Mouse (Mus musculus) limb, embryonic 14.5 days (tissue): ENCODE measurements around the gene Cmah. TPM values are rescaled to one million over a fixed set of nuclear protein-coding genes. Genes with fewer than 3 reads are reported as not detected.

ENCODE experiments used
- ATAC-seq: fragments of 200-750 bp; cut with Nextera tagmentation; 2 replicates; pipeline ENCODE4 v1.8.0; 2017; ENCODE audit warnings: low read depth, moderate number of reproducible peaks, moderate TSS enrichment; ENCODE audit not compliant: low FRiP score
- DNase-seq: peaks from one replicate; pipeline ENCODE4 v3.0.0-alpha.2; 2015; ENCODE audit warnings: low spot score
- H3K27ac ChIP-seq: fragments of 300-500 bp; sonication (generic); replicated peaks from 2 replicates; pipeline ENCODE4 v1.5.1; 2014; ENCODE audit warnings: low read depth, mild to moderate bottlenecking, low read length, moderate library complexity, mixed read lengths
- H3K27me3 ChIP-seq: fragments of 300-500 bp; sonication (generic); 2 replicates; pipeline ENCODE4 v1.6.1; 2014; ENCODE audit warnings: low read length, mixed read lengths; ENCODE audit not compliant: control insufficient read depth, insufficient read depth
- H3K36me3 ChIP-seq: fragments of 300-500 bp; sonication (generic); 2 replicates; pipeline ENCODE4 v1.6.1; 2014; ENCODE audit warnings: mild to moderate bottlenecking, low read length, moderate library complexity, mixed read lengths; ENCODE audit not compliant: control insufficient read depth, insufficient read depth
- H3K4me1 ChIP-seq: fragments of 300-500 bp; sonication (generic); 2 replicates; pipeline ENCODE4 v1.6.1; 2014; ENCODE audit warnings: antibody characterized with exemption, low read length, mixed read lengths; ENCODE audit not compliant: control insufficient read depth, insufficient read depth
- H3K4me2 ChIP-seq: fragments of 300-500 bp; sonication (generic); replicated peaks from 2 replicates; pipeline ENCODE4 v1.6.1; 2014; ENCODE audit warnings: low read depth, mild to moderate bottlenecking, low read length, moderate library complexity; ENCODE audit not compliant: severe bottlenecking
- H3K4me3 ChIP-seq: fragments of 300-500 bp; sonication (generic); replicated peaks from 2 replicates; pipeline ENCODE4 v1.5.1; 2014; ENCODE audit warnings: low read length
- H3K9ac ChIP-seq: fragments of 300-500 bp; sonication (generic); 2 replicates; pipeline ENCODE4 v1.6.1; 2014; ENCODE audit warnings: mild to moderate bottlenecking, low read depth, low read length, moderate library complexity; ENCODE audit not compliant: severe bottlenecking
- H3K9me3 ChIP-seq: fragments of 300-500 bp; sonication (generic); 2 replicates; pipeline ENCODE4 v1.6.1; 2016; ENCODE audit warnings: low read length; ENCODE audit not compliant: control insufficient read depth
- POLR2A ChIP-seq: fragments of 200-500 bp; IDR thresholded peaks from 2 replicates; pipeline ENCODE4 v1.8.0; 2012; ENCODE audit warnings: inconsistent platforms, mild to moderate bottlenecking, moderate library complexity, borderline replicate concordance; ENCODE audit not compliant: insufficient read depth, insufficient read length; ENCODE audit errors: extremely low read depth
- WGBS: fragments of 180-500 bp; shearing (Covaris S2); extraction: QIAGEN DNeasy Blood & Tissue Kit; methylation state at CpG from one replicate; pipeline ENCODE4 v1.1.7; 2014; 5-methylcytosine and 5-hydroxymethylcytosine counted together
- polyA plus RNA-seq, 2 experiments: library from polyadenylated mRNA; depleted of rRNA in 1 of 2; stranded (reverse) in 1 of 2; unstranded in 1 of 2; fragments of >200 nt; fragmentation: Nextera tagmentation in 1 of 2; extraction: Ambion mirVana in 1 of 2; gene quantifications; 2 replicates each; pipeline versions ENCODE4 v1.2.1 to v1.2.3; 2012 to 2014

Gene Cmah
- 0.27 and 0.30 TPM in 2 replicates for polyA plus RNA-seq (2012; rRNA removed)
- 0.19 and 0.48 TPM in 2 replicates for polyA plus RNA-seq (2014; fragmentation: Nextera tagmentation; extraction: Ambion mirVana)

GRCm38 (mm10) chr13:24327201-24327600, at the start of gene Cmah:
TSS of gene Cmah (plus strand) at chr13:24327404.
- H3K4me2 ChIP-seq: no peak within 1 kb of the TSS
- DNase-seq (no peak), ATAC-seq (no peak)
- H3K27ac ChIP-seq: no peak within 1 kb of the TSS
- 78% methylated on average over 5 of the region's 5 CpGs for WGBS
- H3K9me3 ChIP-seq: no peaks in the 10 kb centered on the region
- H3K4me3 ChIP-seq: no peak within 1 kb of the TSS
- no peak within 1 kb of the TSS for H3K9ac ChIP-seq
- H3K36me3 ChIP-seq: no peaks in the 10 kb centered on the region
- H3K4me1 ChIP-seq: 0 out of 2 replicates have a peak, but pooled peaks cover 2% of the 10 kb centered on the region
- H3K27me3 ChIP-seq: no peaks in the 10 kb centered on the region
- no peak for TF ChIP-seq POLR2A

DNA sequence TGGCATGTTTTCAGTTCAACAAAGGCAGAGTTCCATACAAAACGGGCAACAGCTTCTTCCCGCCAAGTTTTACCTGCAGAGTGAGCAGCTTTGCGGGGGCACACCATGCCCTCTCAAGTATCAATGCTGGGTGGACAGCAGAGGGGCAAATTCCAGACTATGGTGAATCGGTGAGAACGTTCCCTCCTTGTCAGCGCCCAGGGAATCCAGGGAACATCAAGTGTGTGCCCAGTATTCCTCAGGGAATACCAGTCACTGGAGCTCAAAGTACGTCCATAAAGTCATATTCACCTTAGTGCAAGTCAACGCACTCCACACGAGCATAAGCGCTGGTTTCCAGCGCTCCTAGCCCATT, 47.8 kb upstream of the Cmah start:
- peaks cover 3% of the 10 kb centered on the region; the same call in 1 of the 2 replicates for H3K36me3 ChIP-seq
- peak overlapping the region; percentile 76 for H3K4me3 ChIP-seq
- peaks cover 16% of the 10 kb centered on the region for H3K4me1 ChIP-seq
- ATAC-seq (no peak), DNase-seq (no peak)
- peak overlapping the region; percentile 79 for H3K9ac ChIP-seq
- H3K27ac ChIP-seq: no peak overlapping the region
- TF ChIP-seq POLR2A: no peak
- 46% methylated on average over 11 of the region's 11 CpGs for WGBS
- peak overlapping the region; percentile 87 for H3K4me2 ChIP-seq
- no peaks in the 10 kb centered on the region for H3K27me3 ChIP-seq
- no peaks in the 10 kb centered on the region for H3K9me3 ChIP-seq

DNA sequence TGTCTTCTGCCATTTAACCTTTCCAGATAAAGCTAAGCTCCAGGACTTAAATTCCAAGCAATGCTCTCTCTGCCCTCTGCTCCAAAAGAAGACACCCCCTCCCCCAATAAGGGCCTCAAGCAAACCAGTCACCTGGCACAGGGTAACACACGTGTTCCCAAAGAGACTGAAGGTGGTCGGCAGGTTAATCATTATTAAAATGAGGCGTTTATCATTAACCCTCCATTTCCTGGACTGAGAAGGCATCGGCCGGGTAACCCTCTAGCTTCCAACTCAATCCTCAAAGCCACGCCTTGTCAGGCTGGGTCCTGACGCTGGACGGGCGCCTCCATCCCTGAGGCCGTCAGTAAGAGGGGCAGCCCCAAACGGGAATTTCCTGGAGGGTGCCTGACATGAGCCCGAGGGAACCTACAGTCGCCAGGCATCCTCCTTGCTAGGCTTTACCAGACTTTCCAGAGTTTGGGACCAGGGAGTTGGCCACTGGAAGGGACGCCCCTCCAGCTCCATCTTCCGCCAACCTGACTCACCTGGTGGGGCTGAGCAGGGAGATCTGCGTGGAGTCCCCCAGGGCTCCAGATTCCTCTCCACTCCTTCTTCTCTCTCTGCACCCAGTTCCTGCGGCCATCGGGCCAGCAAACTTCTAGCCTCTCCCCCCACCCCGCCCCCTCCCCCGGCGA, 47.3 kb upstream of the Cmah start:
- TF ChIP-seq POLR2A: no peak
- Histone ChIP-seq H3K4me2 (peak overlapping the region; percentile 87), H3K9me3 (no peaks in the 10 kb centered on the region), H3K4me1 (peaks cover 16% of the 10 kb centered on the region), H3K36me3 (peaks cover 3% of the 10 kb centered on the region; the same call in 1 of the 2 replicates), H3K27me3 (no peaks in the 10 kb centered on the region), H3K9ac (peak overlapping the region; percentile 79), H3K27ac (peak overlapping the region; percentile 91; the same call in 1 of the 2 replicates), H3K4me3 (peak overlapping the region; percentile 76)
- ATAC-seq (no peak), DNase-seq (no peak)
- WGBS: 1% methylated on average over 18 of the region's 21 CpGs

DNA sequence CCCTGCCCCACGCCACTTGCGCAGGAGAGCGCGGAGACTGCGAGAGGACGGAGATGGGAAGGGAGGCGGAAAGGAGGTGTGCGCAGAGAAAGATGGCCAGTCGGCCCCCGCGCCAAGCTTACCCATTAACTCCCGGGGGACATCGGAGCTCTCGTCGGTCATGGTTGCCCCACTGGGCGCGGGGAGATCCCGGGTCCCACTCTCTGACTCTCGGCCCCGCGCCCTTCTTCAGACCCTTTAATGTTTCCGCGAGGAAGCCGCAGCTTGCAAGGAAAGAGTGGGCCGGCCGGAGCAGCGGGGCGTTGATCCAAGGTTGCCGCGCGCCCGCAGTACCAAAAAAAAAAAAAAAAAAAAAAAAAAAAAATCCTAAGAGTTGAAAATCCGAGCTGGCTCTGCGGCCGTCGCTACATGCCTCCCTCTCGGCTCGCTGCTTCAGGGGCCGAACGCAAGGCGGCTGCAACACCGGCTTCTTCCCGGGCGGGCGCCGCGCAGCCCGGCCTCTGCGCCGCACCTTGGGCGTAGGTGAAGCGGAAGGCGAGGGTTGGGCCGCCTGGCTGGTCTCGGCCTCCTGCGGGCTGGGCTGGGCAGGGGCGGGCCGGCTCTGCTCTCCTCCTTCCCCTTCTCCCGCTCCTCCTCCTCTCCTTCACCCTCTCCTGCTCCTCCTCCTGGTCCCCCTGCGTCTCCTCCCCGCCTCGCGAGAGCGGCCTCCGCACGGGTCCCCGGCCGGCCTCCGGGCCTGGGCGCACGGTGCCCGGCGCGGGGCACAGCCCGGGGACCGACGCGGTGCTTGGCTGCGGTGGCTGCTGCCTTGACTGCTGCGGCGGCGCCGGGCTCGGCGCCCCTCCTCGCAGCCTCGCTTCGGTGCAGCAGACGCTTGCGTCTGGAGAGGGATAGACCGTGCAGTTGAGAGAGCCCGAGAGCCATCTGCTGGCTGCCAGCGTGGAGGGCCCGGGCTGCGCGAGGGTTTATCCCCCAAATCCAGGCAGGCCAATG, 46.5 kb upstream of the Cmah start, which contains the start of gene Carmil1:
Carmil1 (minus strand) TSS at position 357 of the 993 bp plus-strand sequence.
- WGBS: under 1% methylated on average over 80 of the region's 96 CpGs
- peak; percentile 94 for ATAC-seq
- H3K4me3 ChIP-seq: peak within 1 kb of the TSS; percentile 76

GRCm38 (mm10) chr13:24287381-24287780, 39.8 kb upstream of the Cmah start:
- TF ChIP-seq POLR2A: no peak
- WGBS: 90% methylated on average over 2 of the region's 2 CpGs
- H3K9me3 ChIP-seq: no peaks in the 10 kb centered on the region

More for the DNA sequence above, 46.5 kb upstream of the Cmah start, which contains the start of gene Carmil1:
- H3K36me3 ChIP-seq: peaks cover 2% of the 10 kb centered on the region; the same call in 1 of the 2 replicates
- DNase-seq: peak; percentile 85
- no peaks in the 10 kb centered on the region for H3K9me3 ChIP-seq
- no peaks in the 10 kb centered on the region for H3K27me3 ChIP-seq
- peaks cover 16% of the 10 kb centered on the region for H3K4me1 ChIP-seq
- H3K27ac ChIP-seq: peak within 1 kb of the TSS; percentile 91
- H3K9ac ChIP-seq: peak within 1 kb of the TSS; percentile 79
- peak within 1 kb of the TSS; percentile 87 for H3K4me2 ChIP-seq
- 0 out of 2 replicates have a peak, but pooled peaks have one; percentile 83 for TF ChIP-seq POLR2A

More at GRCm38 (mm10) chr13:24287381-24287780, 39.8 kb upstream of the Cmah start:
- Histone ChIP-seq H3K27me3 (no peaks in the 10 kb centered on the region), H3K4me3 (no peak overlapping the region), H3K4me2 (no peak overlapping the region), H3K4me1 (no peaks in the 10 kb centered on the region), H3K36me3 (no peaks in the 10 kb centered on the region), H3K9ac (no peak overlapping the region), H3K27ac (no peak overlapping the region)
- no peak for DNase-seq
- no peak for ATAC-seq
